ENCODE assay signal across 21 mouse cellular contexts in genomic region chr2:101746537-101746936, GRCm38 (mm10).
DNase-seq lines count a peak whose midpoint lies in the region; ATAC-seq and TF ChIP-seq lines count a peak whose summit lies in the region.
"Had no signal": no experiment of that assay in that cellular context is flagged by ENCODE, and none has a peak within 500 bp of the region (broad histone marks: within the 10 kb centered on the region; RNA-seq: fewer than 3 reads in every experiment).

No protein-coding gene starts in this region.

- TF ChIP-seq POLR2A in lung, adult 2 months (IDR thresholded peaks at IDR 0.05; ENCODE audit: borderline replicate concordance, extremely low read depth, low read depth, low read length): no peak

- H3K4me2 ChIP-seq in lung, embryonic 16.5 days (ENCODE audit: low read depth, low read length): no peak overlapping the region
- no peak overlapping the region for H3K4me2 ChIP-seq in midbrain, embryonic 14.5 days (ENCODE audit: low read length)
- no peak overlapping the region for H3K4me2 ChIP-seq in intestine, embryonic 16.5 days (ENCODE audit: low read depth, low read length)
- H3K4me2 ChIP-seq: limb, embryonic 13.5 days; liver, embryonic 13.5 days; neural tube, embryonic 12.5 days had no signal

- no peaks in the 10 kb centered on the region for H3K27me3 ChIP-seq in lung, embryonic 16.5 days (ENCODE audit: control insufficient read depth, insufficient read depth, low read depth, low read length)
- no peaks in the 10 kb centered on the region for H3K27me3 ChIP-seq in midbrain, embryonic 14.5 days (ENCODE audit: control insufficient read depth, insufficient read depth, low read length)
- no peaks in the 10 kb centered on the region for H3K27me3 ChIP-seq in intestine, embryonic 16.5 days (replicated peaks; ENCODE audit: control insufficient read depth, insufficient read depth, low read length)
- H3K27me3 ChIP-seq: limb, embryonic 13.5 days; liver, embryonic 13.5 days; neural tube, embryonic 12.5 days had no signal

- peak; percentile 23 for DNase-seq in adrenal gland, postnatal 10 days
- DNase-seq in adrenal gland, postnatal 14 days: no peak
- peak; percentile 40 to 62 for DNase-seq in lung, adult 18-20 months
- no peak for DNase-seq in lung, adult 2 months
- no peak for DNase-seq in spleen, postnatal 10 days (ENCODE audit: low spot score in 2 of 2)
- DNase-seq in midbrain, embryonic 14.5 days: no peak
- DNase-seq: cerebellum, adult 9-10 months; kidney, adult 11 months; kidney, postnatal 10 days; liver, embryonic 13.5 days; right cerebral cortex, adult 18-20 months; thymus, postnatal 4 days had no signal

- H3K4me1 ChIP-seq in lung, adult 2 months (ENCODE audit: control insufficient read depth, insufficient read depth, low read length): no peaks in the 10 kb centered on the region
- peaks cover 22% of the 10 kb centered on the region for H3K4me1 ChIP-seq in lung, embryonic 16.5 days (replicated peaks; ENCODE audit: control insufficient read depth, insufficient read depth, low read length)
- no peaks in the 10 kb centered on the region for H3K4me1 ChIP-seq in midbrain, embryonic 14.5 days (ENCODE audit: control insufficient read depth, insufficient read depth, low read length)
- 0 out of 2 replicates have a peak, but pooled peaks cover 3% of the 10 kb centered on the region for H3K4me1 ChIP-seq in intestine, embryonic 16.5 days (ENCODE audit: control insufficient read depth, insufficient read depth, low read length)
- H3K4me1 ChIP-seq: liver, embryonic 13.5 days; neural tube, embryonic 12.5 days had no signal

- no peak overlapping the region for H3K27ac ChIP-seq in lung, embryonic 16.5 days (ENCODE audit: low read length)
- H3K27ac ChIP-seq in midbrain, embryonic 14.5 days (replicated peaks; ENCODE audit: low read depth, low read length): no peak overlapping the region
- H3K27ac ChIP-seq in intestine, embryonic 16.5 days (ENCODE audit: low read length): no peak overlapping the region
- H3K27ac ChIP-seq: forebrain, embryonic 10.5 days; limb, embryonic 13.5 days; liver, embryonic 13.5 days; macrophage; midbrain, embryonic 10.5 days; neural tube, embryonic 12.5 days had no signal

- no peaks in the 10 kb centered on the region for H3K36me3 ChIP-seq in lung, embryonic 16.5 days (ENCODE audit: control insufficient read depth, insufficient read depth, low read length)
- H3K36me3 ChIP-seq in midbrain, embryonic 14.5 days (ENCODE audit: control insufficient read depth, insufficient read depth, low read length): no peaks in the 10 kb centered on the region
- H3K36me3 ChIP-seq in intestine, embryonic 16.5 days (ENCODE audit: control insufficient read depth, insufficient read depth, low read length): no peaks in the 10 kb centered on the region
- H3K36me3 ChIP-seq: liver, embryonic 13.5 days; neural tube, embryonic 12.5 days had no signal

- H3K9me3 ChIP-seq in lung, embryonic 16.5 days (ENCODE audit: control insufficient read depth, low read length): no peaks in the 10 kb centered on the region
- no peaks in the 10 kb centered on the region for H3K9me3 ChIP-seq in midbrain, embryonic 14.5 days (ENCODE audit: control insufficient read depth, low read length)
- no peaks in the 10 kb centered on the region for H3K9me3 ChIP-seq in intestine, embryonic 16.5 days (ENCODE audit: control insufficient read depth, low read length)
- H3K9me3 ChIP-seq: forebrain, embryonic 10.5 days; limb, embryonic 13.5 days; liver, embryonic 13.5 days; midbrain, embryonic 10.5 days; neural tube, embryonic 12.5 days had no signal

- WGBS in lung, adult 2 months: 69% methylated on average over 7 of the region's 7 CpGs
- WGBS in lung, embryonic 16.5 days: 66% methylated on average over 7 of the region's 7 CpGs
- 87% methylated on average over 7 of the region's 7 CpGs for WGBS in midbrain, embryonic 14.5 days
- WGBS in intestine, embryonic 16.5 days: 89% methylated on average over 7 of the region's 7 CpGs

- H3K4me3 ChIP-seq in lung, adult 2 months (replicated peaks; ENCODE audit: extremely low read depth, low read depth, low read length): no peak overlapping the region
- H3K4me3 ChIP-seq in lung, embryonic 16.5 days (ENCODE audit: low read length): no peak overlapping the region
- no peak overlapping the region for H3K4me3 ChIP-seq in midbrain, embryonic 14.5 days (replicated peaks; ENCODE audit: low read depth, low read length)
- no peak overlapping the region for H3K4me3 ChIP-seq in intestine, embryonic 16.5 days (ENCODE audit: low read length)
- H3K4me3 ChIP-seq: forebrain, embryonic 10.5 days; limb, embryonic 13.5 days; liver, embryonic 13.5 days; midbrain, embryonic 10.5 days; neural tube, embryonic 12.5 days had no signal

- peak; percentile 73 for ATAC-seq in lung, embryonic 16.5 days (ENCODE audit: low read depth)
- ATAC-seq in midbrain, embryonic 14.5 days (ENCODE audit: low FRiP score, low TSS enrichment): no peak
- no peak for ATAC-seq in intestine, embryonic 16.5 days
- ATAC-seq: CD4-positive, CD25-positive, alpha-beta regulatory T cell, adult 4 months; hindbrain, embryonic 16.5 days had no signal

- no peak overlapping the region for H3K9ac ChIP-seq in lung, embryonic 16.5 days (ENCODE audit: low read length)
- H3K9ac ChIP-seq in midbrain, embryonic 14.5 days (replicated peaks; ENCODE audit: low read length): no peak overlapping the region
- H3K9ac ChIP-seq in intestine, embryonic 16.5 days (ENCODE audit: low read depth, low read length): no peak overlapping the region
- H3K9ac ChIP-seq: limb, embryonic 13.5 days; liver, embryonic 13.5 days; neural tube, embryonic 12.5 days had no signal

- TF ChIP-seq CTCF in lung, adult 2 months (IDR thresholded peaks at IDR 0.05; ENCODE audit: insufficient read depth, low read length): no peak

Comparison
In these comparisons a context has a peak if more than half of its experiments do, and no peak if none do; other contexts are left out.
1. DNase-seq: peak in adrenal gland, postnatal 10 days (single experiment) and lung, adult 18-20 months (2 of 2); none in adrenal gland, postnatal 14 days (single experiment), lung, adult 2 months (single experiment), spleen, postnatal 10 days (0 of 2) and midbrain, embryonic 14.5 days (single experiment).